15 mouse cellular contexts compared by ENCODE assay signal in the genomic region with DNA sequence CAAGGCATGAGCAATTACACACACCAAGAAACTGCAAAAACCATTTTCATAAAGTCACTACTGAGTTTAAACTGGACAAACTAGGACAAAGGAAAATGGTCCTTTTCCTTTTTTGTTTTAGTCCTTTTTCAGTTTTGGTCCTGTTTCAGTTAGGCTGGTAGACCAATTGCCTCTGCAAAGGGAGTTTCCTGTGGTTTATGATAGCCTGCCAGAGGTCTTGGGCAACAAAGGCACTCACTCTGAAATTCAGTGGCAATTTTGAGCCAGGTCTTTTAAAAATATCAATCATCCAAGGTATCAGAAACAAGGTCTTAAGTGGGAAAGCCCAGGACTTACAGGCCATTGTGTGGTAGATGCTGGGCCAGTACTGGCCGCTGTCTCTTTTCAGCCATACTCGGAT.
"Had no signal": no experiment of that assay in that cellular context is flagged by ENCODE, and none has a peak within 500 bp of the region (broad histone marks: within the 10 kb centered on the region; RNA-seq: fewer than 3 reads in every experiment).

No protein-coding gene starts in this region.

- ATAC-seq: liver, embryonic 12.5 days; midbrain, embryonic 13.5 days had no signal

- H3K4me1 ChIP-seq: kidney, embryonic 15.5 days; limb, embryonic 15.5 days; liver, embryonic 12.5 days; midbrain, embryonic 13.5 days; neural tube, embryonic 15.5 days had no signal

- H3K4me3 ChIP-seq: kidney, embryonic 15.5 days; limb, embryonic 15.5 days; liver, embryonic 12.5 days; midbrain, embryonic 13.5 days; neural tube, embryonic 15.5 days had no signal

- H3K27ac ChIP-seq: kidney, embryonic 15.5 days; limb, embryonic 15.5 days; liver, embryonic 12.5 days; macrophage; midbrain, embryonic 13.5 days; neural tube, embryonic 15.5 days; stomach, postnatal 0 days had no signal

- DNase-seq: kidney, postnatal 36 days; layer of hippocampus, adult 9-11 months; layer of hippocampus, postnatal 36 days; lung, embryonic 14.5 days; lung, postnatal 14 days; right cerebral cortex, adult 18-20 months; right cerebral cortex, postnatal 25 days; thymus, postnatal 4 days had no signal
